Mouse (Mus musculus) cerebellum, postnatal 4 days (tissue): ENCODE results near the gene Msl1.

Experiments used
- DNase-seq, 2 experiments: peaks; one replicate each; pipeline ENCODE4 v3.0.0; 2022; ENCODE audit warnings: low spot score in 2 of 2, mixed read lengths in 1 of 2

Msl1 gene

DNA sequence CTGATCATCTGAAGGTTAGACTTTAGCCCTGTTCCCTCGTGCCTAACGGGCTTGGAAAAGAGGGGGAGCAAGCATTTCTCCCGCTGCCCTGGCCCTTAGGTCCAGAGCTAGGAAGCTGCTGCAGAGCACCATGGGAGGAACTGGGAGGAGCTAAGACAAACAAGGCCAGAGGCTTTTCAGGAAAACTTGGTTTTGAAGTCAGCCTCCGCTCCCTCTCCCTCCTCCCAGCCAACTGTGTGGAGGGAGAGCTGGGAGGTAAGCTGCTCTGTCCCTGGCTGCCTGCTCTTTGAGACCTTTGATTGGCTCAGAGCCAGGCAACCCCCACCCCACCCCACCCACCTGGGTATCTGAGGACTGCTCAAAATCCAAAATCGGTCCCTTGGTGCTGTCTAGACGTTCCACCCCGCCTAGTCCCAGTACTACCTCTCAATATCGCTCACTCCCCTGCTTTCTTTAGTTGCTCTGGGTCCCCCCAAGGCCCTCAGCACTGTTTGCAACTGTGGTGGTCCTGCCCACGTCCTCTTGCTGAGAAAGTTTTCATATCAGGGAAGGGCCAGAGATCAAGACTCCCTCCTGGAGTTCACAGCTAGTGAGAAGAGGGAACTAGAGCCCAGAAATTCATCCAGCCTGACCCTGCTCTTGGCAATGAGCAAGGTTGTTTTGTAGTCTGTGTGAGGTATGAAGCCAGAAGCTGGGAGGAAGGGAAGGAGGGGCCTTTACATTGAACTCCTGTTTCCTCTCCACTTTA lies 18.3 kb upstream of the Msl1 start:
- no peak for DNase-seq

GRCm38 (mm10) chr11:98777888-98778287 lies 17.4 kb upstream of the Msl1 start:
- no peak for DNase-seq

GRCm38 (mm10) chr11:98781851-98782512 lies 13.3 kb upstream of the Msl1 start:
- no peak for DNase-seq

DNA sequence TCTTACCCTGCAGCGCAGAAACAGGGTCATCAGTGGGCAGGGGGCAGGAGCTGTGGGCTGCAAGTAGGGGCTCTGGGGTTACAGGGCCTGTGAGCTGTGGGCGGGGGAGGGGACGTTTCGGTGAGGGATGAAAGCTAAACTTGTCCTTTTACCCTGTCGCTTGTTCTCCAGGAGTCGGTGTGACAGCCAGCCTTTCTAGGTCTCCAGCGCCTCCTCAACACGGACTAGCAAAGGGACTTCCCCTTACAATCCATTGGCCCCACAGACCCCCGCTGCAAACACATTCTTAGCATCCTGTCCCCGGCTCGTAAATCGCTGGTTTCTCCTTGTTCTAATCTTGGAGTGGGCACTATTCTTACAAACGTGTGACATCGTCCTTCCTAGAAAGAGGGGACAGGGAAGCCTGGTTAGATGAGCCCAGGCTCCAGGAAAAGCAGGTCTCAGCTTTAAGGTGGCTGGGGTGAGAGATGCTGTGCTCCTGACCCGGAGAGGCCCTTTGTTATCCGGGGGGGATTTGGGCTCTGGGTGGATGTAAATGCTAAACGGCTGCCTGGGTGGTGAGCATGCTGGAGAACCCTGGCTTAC lies 12.6 kb upstream of the Msl1 start:
- DNase-seq: no peak

GRCm38 (mm10) chr11:98783236-98783696 lies 12.1 kb upstream of the Msl1 start:
- peak in 1 of 2 experiments; percentile 84 for DNase-seq

DNA sequence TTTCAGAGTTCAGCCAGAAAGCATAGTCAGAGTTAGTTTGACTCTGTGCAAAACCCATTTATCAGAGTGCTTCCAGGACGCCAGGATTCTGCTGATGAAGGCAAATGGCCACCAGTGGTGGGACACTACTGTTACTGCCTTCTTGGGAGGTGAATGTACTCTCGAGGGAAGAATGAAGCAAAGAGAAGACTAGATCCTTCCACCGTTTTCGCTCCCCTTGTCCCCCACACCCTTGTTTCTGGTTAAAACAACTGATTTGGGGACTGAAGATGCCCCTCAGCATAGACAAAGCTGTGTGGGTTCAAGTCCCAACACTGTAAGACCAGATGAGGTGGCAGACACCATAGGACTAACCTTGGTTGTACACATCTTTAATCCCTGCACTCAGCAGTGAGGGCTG lies 11.2 kb upstream of the Msl1 start:
- no peak for DNase-seq

- DNase-seq: no peak
Observed at GRCm38 (mm10) chr11:98785214-98785613, 10.1 kb upstream of the Msl1 start.

DNA sequence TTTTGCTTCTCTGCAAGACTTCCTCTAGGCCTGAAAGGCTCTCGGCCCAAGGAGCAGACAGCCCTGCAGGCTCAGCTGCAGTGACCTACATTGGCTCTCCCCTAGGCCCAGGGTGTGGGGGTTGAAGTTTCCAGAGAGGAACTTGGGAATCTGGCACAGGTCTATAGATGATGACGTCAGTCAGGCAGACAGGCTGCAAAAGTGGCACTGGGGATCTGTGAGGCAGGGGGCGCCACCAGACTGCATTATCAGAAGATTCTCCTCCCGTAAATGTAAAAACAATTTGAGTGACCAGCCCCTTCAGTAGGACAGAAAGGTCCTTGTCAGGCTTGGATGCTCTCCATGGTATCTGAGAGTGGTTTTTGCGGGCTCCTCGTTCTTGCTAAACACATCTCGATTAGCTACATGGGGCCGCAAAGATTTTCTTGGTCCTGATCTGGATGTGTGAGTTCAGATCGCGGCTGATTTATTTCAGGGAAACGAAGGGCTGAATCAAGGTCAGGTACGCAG lies 9.5 kb upstream of the Msl1 start:
- peak in 1 of 2 experiments; percentile 72 for DNase-seq

DNA sequence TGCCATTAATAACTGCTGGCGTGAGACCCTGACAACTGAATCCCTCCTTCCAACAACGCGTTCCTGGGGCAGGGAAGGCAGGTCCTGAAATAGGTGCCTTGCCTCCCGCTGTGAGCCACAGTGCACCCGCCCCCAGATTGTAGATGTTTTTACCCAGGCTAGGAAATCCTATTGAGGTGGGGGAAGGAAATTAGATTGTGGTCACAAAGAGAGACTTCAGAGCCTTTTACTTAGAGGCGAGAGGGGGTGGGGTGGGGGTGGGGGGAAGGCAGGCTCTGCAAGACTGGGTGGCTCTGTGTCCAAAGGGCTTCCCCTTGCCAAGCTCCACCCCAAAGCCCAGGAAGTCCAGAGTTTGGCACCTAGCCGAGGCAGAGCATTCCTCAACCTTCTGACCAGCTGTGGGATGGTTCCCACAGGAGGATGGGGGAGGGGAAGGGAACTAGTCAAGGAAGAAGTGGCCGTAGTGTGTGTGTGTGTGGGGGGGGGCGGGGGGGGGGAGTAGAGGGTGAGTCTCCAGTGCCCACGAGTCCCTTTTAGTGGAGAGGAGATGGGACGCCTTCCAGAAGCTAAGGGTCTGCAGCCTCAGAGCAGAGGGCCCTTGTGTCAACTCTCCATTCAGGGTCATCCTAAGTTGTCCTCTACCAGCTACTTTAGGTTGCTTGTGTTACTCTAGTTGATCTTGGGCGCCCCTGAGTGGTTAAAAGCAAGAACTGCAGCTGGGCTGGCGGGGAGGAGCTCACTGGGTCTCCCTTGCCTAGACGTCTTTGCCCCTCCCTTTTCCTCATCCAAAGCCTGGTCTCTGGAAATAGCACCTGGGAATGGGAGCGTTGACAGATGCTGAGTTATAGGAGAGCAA lies 8.7 kb upstream of the Msl1 start:
- DNase-seq: peak; percentile 95 to 96

DNA sequence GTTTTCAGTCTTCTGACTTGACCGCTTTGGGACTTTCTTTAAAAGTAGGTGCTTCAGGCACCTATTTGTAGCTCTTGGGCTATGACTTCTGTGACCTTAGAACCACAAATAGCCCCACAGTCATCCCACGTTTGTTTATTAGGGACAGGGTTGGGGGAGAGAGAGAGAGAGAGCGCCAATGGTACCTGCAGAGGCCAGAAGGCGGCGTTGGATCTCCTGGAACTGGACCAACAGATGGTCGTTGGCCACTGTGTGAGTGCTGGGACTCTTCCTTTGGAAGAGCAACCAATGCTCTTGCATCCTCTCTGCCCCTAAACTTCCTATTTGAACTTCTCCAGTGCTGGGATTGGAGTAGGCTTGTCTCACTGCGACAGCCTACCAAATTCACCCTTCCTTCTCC lies 8.1 kb upstream of the Msl1 start:
- no peak for DNase-seq

DNA sequence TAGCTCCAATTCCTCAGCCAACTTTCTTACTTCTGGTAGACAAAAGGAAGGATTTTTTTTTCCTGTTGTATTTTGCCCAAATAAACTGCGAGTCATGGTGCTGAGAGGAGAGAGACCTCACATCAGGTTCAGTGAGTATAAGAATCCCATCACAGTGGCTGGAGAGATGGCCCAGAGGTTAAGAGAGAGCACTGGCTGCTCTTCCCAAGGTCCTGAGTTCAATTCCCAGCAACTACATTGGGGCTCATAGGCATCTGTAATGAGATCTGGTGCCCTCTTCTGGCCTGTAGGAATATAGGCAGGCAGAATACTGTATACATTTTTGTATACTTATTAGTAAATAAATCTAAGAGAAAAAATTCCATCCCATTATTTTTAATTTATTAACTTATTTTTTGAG lies 7.6 kb upstream of the Msl1 start:
- no peak for DNase-seq

DNA sequence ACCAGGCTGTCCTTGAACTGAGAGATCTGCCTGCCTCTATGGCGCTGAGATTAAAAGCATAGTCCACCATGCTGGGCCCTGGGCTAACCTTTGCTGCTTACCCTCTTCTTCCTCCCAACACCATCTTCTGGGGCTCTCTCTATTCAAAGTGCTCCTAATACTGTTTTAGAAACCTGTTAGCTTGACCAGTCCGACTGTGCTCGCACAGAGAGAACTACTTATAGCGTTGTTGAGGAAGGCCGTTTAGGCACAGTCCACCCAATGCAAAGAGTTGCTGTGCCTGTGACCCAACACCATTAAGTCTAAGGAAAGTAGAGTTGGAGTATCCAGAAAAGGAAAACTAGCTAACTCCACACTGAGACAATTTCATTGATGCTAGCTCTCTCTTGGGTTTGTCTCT lies 7.2 kb upstream of the Msl1 start:
- DNase-seq: no peak

GRCm38 (mm10) chr11:98788550-98789218 lies 6.6 kb upstream of the Msl1 start:
- DNase-seq: peak; percentile 43 to 79

DNA sequence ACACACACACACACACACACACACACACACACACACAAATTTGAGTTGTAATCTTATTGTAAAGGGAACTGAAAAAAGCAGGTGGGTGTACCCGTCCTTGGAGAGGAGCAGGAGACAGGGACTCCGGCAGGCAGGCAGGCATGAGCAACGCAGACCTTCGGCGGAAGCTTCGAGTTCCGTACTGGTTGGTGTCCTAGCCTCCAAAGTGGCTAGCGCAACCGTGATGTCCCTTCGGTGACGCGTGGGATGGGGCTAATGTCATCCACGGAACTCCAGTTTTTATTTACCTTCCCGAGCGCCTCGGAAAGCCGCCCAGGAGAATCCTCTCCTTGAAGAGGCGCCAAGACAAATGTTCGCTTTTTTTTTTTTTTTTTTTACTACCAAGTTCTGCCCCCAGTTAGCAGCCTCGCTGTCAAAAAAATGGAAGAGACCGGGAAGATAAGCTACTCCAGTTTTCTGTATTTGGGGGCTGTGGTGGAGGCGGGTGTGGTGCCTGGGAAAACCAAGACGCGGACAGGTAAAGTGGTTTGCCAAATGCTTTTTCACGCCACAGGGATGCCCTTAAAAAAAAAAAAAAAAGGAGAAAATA lies 6.0 kb upstream of the Msl1 start:
- DNase-seq: no peak

- no peak for DNase-seq
Observed at GRCm38 (mm10) chr11:98789824-98790223, 5.5 kb upstream of the Msl1 start.

DNA sequence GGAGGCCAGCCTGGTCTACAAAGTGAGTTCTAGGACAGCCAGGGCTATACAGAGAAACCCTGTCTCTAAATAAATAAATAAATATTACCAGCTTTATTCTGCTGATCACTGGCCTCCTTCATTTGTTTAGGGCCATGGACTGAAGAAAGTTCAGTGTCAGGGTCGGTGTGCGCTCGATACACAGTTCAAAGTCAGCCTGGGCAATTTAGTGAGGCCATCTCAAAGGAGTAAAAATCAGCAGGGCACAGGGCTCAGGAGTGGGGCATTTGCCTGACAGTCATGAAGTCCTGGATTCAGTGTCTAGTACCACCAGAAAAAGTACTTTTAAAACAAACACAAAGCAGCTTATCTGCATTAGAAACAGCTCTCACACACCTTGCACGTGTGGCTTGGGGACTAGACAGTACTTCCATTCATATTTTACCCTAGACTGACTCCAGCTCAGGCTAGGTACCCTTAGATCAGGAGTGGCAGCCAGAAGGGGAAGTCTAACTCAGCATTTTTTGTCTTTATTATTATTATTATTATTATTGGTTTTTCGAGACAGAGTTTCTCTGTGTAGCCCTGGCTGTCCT lies 4.6 kb upstream of the Msl1 start:
- DNase-seq: no peak

DNA sequence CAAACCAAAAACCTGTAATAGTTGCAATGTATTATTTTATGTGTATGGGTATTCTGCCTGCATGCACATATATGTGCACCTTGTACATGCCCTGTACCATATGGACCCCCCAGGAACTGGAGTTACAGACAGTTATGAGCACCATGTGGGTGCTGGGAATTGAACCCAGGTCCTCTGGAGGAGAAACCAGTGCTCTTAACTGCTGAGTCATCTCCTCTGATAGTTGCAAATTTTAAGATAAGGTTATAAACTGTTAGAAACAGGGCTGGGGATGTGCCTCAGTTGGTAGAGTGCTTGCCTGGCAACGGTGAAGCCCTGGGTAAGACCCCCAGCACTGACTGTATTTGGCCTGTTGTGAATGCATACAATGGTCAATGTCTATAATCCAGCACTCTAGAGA lies 3.9 kb upstream of the Msl1 start:
- DNase-seq: no peak

DNA sequence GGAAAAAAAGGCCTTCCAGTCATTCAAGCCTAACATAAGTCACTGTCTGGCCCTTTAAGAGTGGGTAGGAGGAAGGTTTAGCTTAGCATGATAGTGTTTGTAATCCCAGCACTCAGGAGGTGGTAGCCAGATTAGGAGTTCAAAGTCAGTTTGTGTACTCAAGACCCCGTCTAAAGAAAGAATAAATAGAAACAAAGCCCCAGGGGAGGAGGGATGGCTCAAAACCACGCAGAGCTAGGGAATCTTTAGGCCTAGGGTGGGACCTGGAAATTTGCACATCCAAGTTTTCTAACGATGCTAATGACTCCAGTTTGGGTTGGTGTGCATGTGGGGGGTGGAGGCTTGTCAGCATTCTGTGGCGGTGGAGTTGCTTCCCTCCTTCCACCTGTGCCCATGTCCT lies 3.2 kb upstream of the Msl1 start:
- no peak for DNase-seq

- peak; percentile 42 to 72 for DNase-seq
Observed at GRCm38 (mm10) chr11:98794469-98795014, 774 bp upstream of the Msl1 start.
